Mouse (Mus musculus): Measurements from ENCODE around the gene Slamf6.

The Slamf6 gene

DNA sequence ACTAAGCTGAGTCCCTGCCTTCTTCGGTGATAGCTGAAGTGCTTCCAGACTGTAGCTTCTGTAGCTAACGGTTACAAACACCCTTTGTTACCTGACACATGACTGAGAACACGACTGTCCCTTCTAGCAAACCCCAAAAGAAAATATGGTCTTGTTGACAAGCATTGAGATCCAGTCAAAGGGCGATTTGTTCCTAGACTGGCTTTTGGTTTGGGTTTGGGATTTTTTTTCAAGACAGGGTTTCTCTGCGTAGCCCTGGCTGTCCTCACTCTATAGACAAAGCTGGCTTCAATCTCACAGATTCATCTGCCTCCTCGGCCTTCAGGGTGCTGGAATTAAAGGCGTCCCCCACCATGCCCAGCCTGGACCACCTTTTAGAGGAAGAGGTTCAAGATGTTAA is 79.4 kb downstream of the Slamf6 start:
- DNase-seq, result no peak

DNA sequence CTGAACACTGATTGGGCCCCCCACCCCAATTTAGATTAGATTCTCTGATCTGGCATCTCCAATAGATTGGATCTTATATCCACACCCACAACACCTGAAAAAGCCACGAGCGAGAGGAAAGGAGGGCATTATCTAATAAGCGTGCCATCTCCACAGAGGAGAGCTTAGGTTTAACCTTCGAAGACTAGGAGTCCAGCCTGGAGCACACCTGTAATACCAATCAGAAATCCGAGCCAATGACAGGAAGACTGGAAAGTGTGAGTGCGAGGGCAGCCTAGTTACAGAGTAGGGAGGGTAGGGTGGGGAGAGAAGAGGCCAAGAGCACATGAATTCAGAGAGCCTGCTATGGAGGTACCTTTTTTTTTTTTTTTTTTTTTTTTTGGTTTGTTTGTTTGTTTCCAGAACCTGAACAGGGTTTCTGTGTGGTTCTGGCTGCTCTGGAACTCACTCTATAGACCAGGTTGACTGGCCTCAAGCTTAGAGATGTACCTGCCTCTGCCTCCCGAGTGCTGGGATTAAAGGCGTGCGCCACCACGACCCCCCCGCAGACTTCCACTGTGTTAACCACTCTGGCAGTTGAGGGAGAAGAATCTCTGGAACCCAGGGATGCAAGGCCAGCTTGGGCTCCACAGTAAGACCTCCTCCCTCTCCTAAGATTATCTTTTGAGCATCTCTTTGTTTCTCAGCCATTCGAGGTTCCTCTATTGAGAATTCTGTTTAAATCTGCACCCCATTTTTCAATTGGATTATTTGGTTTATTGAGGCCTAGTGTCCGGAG is 81.7 kb downstream of the Slamf6 start:
- DNase-seq, result no peak

DNA sequence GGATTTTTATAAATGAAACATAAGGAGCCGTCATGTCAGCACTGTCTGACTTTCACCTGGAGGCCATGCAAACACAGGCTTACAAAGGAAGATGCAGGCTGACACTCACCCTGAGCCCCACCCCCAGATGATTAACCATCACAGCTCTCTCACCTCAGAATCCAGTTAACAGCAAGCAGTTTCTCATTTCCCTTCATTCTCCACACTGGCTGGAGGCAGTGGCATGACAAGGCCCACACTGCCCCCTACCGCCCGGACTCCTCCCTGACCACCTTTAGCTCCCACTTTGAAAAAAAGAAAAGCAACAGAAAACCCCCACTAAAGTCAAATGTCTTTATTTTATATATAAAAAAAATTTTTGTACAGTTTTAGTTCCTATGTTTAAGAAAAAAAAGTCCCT is 83.3 kb downstream of the Slamf6 start:
- peak; percentile 59 for DNase-seq

DNA sequence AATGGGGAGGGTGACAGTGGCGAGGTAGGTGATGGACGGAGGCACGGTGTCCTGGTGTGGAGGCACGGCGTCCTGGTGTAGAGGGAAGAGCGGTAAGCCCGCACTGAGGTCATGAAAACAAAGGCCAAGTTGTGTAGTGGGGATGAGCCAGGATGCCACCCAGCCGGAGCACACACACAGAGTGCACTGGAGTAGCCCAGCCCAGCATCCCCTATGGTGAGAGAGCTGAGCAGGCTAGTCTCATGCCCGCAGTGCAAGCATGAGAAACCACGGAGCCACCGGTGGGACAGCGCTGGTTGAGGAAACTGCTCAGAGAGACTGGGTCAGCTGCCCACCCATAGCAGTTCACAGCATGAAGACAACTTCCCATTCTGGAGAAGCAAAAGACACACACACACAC is 84.3 kb downstream of the Slamf6 start:
- no peak for DNase-seq

Measured in right cerebral cortex, postnatal 25 days (tissue).